Mouse (Mus musculus) kidney, adult 2 months (tissue): ENCODE measurements around the gene Clic1.

ENCODE experiments used
- CTCF ChIP-seq: fragments of 200-500 bp; conservative IDR thresholded peaks from 2 replicates; pipeline ENCODE4 v1.5.1; 2011; ENCODE audit warnings: low read depth, mild to moderate bottlenecking, control low read depth, low read length, moderate library complexity, mixed read lengths; ENCODE audit not compliant: insufficient read depth, insufficient read length
- POLR2A ChIP-seq: fragments of 200-500 bp; IDR thresholded peaks from one replicate; pipeline ENCODE4 v1.6.1; 2011; ENCODE audit warnings: low read depth, low read length, control low read depth

- TF ChIP-seq CTCF (no peak), POLR2A (no peak)
These were observed 2.1 kb upstream of the Clic1 start for GRCm38 (mm10) chr17:35047688-35048087.
